Mouse (Mus musculus) spleen, postnatal 36 days (tissue): ENCODE measurements around the gene Ppp1r9b.

Experiments used
- DNase-seq, 2 experiments: peaks; one replicate each; pipeline ENCODE4 v3.0.0; 2022; ENCODE audit warnings: low spot score in 2 of 2, mixed read lengths in 1 of 2

Ppp1r9b gene

DNA sequence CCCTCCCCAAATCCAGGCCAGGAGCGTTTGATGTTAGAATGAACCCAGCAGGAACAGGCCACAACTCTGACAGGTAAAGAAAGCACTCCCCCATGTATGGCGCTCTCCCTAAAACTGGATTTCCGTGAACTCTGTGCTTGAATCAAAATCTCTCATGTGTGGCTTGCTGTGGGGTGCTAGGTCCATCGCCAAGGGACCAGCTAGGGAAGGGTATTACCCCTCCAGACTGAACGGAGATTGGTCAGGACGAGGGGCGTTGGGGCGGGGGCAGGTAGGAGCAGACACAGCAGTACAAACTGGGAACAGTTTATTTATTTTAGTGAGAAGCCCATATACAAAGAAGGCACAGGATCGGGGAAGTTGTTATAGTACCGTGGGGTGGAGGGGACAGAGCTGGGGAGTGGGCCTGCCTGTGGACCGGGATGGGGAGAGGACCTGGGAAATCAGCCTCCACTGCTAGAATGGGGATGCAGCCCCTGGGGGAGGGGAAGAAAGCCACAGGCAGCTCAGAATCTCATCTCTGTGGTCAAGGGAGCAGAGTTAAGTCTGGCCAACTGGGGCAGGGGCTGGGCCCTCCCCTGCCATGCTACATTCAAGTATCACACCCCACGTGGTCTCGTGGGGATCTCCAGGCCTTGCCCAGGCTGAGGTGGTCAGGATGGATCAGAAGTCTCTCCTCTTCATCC is 53.5 kb downstream of the Ppp1r9b start:
- DNase-seq, result no peak

DNA sequence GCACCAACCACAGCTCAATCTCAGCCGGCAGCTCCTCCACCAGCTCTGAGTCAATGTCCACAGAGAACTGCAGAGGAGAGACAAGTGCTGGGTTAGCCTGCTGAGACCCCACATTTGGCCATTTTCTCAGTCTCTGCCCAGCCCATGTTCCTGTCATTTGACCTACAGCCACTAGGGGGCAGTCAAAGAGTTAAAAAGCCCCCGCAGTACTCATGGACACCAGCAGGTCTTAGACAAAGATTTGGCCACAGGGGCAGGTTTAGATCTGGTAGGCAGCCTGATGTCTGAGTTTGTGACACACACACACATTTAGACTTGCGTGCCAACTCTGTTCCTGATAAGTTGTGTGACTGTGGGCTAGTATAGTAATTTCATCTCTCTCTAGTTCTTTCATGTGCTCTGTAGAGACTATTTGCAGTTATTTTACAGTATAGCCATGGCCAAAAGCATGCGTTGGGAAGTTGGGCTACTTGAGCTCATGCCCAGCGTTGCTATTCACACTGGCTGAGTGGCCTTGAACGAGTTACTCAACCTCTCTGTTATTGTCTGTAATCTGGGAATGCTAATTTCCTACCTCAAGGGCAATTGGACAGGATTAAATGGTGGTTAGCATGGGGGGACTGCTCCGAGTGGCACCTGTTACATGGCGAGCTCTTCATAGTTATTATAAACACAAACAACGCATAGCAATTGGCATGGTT is 56.3 kb downstream of the Ppp1r9b start:
- DNase-seq, result peak; percentile 24 to 45

DNA sequence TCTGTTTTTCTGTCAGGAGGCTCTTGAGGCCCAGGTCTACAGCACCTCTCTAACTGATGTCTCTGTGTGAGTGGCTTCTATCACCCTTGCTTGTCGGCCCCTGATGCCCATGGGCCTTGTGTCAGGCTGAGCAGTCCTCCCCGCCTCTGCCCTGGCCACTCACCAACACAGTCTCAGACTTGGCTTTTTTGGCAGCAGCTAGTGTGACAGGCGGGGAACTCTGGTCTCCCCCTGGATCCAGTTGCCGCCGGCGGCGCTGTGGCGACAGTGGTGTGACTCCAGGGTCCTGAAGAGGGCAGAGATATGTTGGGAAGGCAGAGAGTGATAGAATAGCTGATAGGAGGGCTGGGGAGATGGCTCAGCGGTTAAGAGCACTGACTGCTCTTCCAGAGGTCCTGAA is 62.2 kb downstream of the Ppp1r9b start:
- no peak for DNase-seq
